Mouse (Mus musculus) spleen, postnatal 14 days (tissue): Measurements from ENCODE around the gene Fam181b.

Experiments used
- DNase-seq, 2 experiments: peaks; one replicate each; pipeline ENCODE4 v3.0.0; 2021 to 2022; ENCODE audit warnings: low spot score in 2 of 2

The Fam181b gene

DNA sequence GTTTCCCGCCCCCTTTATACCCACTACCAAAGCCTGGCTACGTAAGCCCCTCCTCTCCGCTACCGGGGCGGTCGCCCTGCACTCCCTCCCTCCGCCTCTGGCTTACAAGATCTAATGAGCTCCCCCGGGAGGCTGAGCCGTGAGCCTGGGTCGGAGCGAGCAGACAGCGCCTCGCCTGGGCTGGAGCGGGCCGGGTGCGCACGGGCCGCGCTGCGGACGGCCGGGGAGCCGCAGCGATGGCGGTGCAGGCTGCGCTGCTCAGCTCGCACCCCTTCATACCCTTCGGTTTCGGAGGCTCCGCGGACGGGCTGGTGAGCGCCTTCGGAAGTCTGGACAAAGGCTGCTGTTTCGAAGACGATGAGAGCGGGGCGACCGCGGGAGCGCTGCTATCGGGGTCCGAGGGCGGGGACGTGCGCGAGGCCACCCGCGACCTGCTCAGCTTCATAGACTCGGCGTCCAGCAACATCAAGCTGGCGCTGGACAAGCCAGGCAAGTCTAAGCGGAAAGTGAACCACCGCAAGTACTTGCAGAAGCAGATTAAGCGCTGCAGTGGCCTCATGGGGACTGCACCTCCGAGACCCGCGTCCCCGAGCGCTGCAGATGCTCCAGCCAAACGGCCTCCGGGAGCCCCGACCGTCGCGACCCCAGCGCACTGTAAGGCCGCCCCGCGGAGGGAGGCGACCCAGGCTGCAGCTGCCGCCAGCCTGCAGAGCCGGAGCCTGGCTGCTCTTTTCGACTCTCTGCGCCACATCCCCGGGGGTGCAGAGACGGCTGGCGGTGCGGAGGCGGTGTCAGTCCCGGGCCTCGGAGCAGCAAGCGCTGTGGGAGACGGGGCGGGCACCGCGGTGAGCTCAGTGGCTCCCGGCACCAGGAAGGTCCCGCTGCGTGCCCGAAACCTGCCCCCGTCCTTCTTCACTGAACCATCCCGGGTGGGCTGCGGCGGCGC is at the start of gene Fam181b:
TSS of gene Fam181b (plus strand) at position 81 of the 946 bp plus-strand sequence.
- DNase-seq: no peak

DNA sequence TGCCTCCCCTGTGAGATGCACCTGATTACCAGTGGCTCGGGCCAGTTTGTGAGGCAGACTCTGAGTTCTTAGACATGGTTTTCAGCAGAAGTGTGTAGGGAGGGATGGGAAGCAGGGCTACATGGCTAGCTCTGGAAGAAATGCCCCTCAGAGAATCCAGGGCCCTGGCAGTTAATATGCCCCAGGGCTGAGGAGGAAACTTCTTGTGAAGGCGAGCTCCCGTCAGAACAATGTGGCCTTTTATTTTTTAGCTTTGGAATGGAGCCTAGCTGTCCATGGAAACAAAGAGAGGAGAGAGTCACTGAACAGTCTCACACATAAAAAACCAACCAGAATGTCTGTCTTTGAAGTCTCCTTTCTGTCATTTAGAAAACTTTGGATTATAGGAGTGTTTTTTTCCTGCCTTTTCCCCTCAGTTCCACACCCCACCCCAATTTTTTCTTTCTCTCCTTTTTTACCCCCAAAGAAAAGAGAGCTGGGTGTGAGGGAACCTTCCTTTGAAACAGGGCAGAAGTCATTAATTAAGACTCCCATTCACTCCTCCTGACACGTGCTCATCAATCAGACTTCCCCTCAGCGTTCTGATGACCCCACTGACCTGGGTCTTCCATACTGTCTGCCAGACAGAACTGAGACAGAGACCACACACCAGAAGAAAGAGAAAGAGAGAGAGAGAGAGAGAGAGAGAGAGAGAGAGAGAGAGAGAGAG is 41.7 kb upstream of the Fam181b start:
- DNase-seq: no peak

DNA sequence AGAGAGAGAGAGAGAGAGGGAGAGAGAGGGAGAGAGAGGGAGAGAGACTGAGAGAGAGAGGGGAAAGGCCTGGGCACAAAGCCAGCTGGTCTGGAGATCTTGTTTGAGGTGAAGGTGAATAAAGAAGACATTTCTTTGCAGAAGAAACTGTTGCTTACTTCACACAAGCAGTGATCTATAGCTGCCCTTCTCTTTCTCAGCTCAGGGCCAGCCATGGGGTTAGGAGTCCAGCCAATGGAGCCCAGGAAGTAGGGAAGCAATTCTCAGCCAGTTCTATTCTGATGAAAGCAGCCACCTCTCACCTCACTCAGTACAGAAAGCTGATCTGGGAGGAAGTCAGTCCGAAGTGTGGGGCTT is 41.2 kb upstream of the Fam181b start:
- DNase-seq: no peak

DNA sequence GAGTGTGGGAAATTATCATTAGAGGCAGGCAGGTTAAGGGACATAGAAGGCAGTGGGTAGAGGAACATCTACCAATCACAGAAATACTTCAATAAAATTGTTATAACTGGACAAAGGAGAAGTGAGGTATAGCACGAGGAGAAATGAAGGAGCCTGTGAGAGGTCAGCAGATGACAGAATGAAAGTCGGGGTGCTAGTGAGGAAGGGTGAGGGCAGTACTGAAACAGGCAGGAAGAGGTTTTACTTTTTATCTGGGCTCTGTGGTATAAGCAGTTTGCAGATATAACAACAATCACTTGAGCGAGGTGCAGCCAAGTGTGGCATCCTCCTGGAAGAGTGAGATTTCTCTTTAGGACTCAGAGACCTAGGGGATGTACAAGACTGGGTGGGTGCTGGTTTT is 40.1 kb upstream of the Fam181b start:
- DNase-seq: no peak

DNA sequence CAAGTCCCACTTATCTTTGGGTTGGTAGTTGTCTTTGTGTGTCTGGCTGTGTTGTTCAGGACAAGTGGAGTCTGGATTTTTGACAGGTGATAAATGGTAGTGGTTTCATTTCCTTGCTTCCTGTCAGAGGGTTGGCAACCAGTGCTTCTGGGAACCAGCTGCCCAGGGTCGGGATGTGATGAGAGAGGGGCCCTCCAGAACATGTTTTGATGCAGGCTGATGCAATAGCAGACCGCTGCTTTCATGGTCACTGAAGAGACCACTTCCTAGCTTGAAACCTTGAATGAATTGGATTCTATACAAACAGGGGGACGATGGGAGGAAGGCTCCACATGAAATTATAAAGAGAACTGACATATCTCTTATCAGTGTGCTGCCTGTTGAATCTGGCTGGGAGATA is 35.3 kb upstream of the Fam181b start:
- DNase-seq: no peak

DNA sequence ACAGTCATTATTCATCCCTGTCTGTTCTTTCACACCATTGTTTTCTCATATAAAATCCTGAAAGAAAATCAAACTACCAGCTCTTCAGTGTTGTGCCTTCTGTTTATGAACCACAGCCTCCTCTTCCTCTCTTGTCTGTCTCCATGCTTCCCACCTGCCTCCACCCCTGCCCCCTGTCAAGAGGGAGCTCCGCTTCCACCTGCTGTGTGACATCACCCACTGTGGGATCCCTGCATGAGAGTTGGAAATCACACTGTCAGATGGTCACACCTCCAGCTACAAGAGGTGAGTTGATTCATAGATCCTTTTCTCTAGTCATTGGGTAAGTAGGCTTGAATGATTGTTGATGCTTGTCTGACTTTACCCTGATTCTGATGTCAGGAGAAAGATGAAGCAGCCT is 34.9 kb upstream of the Fam181b start:
- no peak for DNase-seq

DNA sequence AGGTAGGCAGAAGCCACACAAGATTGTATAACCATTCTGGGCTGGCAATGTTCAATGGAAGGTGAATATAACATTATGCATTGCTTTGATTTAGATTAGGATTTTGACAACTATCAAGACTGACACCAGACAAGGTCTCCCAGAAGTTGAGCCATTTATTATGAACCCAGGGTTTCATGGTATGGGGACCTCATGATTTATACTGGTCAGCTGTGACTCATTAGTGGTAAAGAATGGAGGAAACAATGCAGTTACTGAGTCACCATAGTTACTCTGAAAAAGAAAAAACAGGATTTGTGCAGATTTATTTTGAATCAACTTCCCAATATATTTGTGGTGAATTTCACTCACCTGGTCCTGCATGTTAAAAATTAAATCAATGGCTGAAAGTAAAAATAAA is 18.8 kb upstream of the Fam181b start:
- DNase-seq: no peak

DNA sequence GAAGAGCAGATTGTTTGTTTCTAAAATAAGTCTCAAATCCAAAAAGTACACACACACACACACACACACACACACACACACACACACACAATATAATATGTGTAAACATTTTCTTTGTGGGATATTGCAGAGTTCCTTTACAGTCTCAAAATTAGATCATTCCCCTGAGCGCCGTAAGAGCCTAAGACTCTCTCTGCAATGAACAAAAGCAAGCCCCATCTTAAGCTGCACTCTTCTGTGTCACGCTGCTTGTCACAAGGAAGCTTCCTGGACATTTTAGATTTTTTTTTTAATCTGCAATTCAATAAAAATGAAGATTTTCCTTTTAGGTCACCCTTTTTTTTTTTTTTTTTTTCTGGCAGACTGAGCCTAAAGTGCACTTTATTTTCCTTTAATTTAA is 17.9 kb upstream of the Fam181b start:
- no peak for DNase-seq

DNA sequence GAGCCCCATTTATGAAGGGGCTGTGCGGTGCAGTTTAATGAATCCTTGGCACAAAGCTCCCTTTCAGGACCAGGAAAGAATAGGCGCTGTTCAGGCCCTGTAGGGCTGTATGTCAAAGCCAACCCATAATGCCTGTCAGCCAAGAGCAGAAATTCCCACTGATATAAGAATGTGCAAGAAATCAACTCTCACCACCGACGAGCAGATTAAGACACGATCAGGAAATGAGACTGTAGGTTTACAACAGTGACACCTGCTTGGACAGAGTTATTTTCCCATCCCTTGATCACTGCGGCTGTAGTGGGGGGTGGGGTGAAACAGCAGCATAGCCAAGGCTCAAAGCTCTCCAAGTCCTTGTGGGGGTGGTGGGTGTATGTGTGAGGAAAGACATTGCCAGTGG is 17.5 kb upstream of the Fam181b start:
- no peak for DNase-seq

DNA sequence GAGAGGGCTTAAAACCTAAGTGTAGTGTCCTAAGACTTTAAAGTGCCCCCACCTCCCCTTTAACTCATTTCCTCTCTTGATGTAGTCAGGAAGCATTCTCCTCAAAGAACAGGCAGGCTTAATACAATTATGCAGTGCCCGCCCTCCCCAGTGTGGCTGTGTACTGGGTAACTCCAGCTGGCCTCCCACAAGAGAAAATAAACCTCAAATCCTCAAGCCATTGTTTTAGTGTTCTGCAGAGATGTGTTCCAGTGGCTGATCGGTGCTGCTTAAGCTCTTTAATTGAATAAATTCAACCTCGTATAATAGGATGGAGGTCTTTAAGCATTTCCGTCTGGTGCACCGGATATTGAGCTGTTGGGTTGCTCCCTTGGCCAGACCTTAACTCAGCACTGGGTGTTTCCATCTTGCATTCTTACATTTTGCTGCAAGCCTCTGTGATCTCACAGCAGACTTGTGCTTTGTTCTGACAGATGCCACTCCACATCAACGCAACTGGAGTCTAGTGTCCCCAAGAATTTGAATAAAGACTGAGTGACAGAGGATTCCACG is 12.1 kb upstream of the Fam181b start:
- no peak for DNase-seq

DNA sequence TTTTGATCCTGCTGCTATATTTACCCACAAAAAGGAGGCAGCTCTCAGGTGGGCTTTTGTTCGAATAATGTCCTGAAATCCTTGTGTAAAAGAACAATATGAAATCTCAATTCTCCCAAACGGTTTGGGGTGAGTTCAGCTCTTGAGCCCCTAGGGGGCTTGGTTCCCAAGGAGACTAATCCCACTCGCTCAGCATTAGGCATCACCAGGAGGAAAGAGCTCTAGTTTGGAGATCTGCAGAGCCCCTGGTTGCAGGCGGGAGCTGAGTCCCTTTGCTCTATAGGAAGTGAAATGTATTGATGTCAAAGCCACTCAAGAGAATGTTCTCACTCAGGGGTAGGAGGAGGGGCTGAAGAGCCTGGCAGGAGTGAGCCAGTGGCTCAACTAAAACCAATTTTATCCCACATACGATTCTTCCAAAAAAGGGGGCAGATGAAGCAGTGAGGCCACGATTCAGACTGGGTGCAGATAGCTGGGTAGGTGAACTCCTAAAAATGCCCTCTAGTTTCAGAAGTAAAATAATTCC is 3.2 kb upstream of the Fam181b start:
- DNase-seq: no peak

DNA sequence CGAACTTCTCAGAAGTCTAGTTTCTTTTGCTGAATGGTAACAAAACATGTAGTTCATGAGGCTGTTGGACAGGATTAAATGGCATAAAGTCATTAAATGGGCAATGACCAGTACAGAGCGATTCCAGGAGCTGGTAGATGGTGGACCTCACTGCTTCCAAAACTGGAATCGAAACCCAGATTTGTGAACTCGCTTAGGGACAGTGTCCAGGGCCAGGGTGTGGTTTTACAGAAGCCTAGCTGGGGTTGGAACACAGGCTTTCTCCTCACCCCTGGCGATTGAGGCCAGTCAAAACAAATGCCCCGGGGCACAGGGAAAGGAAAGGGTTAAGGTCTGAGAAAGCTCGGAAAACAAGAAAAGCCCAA is 263 bp upstream of the Fam181b start:
- DNase-seq: no peak

DNA sequence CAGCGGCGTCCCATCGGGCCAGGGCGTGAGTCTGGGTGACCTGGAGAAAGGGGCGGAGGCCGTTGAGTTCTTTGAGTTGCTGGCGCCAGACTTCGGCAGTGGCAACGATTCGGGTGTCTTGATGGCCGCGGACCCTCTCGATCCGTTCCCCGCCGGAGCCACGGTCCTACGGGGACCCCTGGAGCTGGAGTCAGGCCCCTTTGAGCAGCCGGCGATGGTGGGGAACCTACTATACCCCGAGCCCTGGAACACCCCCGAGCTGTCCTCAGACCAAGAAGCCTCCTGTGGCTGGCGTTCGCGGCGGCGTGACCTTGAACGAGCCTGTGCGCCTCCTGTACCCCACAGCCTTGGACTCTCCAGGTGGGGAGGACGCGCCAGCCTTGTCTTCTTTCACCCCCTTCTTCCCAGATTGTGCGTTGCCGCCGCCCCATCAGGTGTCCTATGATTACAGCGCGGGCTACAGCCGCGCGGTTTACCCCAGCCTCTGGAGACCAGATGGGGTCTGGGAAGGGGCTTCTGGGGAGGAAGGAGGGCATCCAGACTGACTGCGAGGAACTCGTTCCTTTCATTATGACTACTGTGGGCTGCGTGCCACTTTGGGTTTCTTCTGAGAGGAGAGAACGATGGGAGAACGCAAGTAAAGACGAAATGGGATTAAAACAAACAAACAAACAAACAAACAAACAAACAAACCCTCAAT is 1.2 kb downstream of the Fam181b start:
- no peak for DNase-seq

DNA sequence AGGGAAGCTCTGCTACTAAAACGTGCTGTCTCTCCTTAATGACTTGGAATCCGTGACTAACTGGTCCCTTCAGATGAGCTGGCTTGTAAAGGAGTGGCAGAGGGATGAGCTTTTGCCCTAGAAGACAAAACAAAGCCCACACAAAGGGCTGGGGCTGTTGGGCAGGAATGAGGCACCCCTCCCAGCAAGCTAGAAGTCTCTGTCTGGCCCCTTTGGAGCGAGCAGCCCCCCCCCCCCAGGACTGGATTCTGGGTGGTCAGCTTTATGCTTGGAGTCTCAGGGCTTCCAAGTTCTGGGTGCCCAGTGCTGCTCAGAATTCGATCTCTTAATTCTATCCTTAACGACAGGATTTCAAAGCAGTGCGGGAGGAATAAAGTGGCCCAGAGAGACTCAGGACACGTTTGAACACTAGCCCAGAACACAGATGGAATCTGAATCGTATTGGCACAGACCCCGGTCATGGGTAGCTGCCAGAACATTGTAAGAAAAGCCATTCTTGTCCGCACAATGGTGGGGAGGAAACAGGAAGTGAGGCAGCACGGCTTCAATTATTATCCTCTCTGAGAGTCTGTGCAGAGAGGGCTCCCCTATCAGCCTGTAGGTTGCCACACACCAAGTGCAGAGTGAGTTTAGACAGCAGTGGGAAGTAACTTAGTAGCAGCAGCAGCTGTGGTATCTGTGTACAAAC is 13.8 kb downstream of the Fam181b start:
- DNase-seq: no peak

DNA sequence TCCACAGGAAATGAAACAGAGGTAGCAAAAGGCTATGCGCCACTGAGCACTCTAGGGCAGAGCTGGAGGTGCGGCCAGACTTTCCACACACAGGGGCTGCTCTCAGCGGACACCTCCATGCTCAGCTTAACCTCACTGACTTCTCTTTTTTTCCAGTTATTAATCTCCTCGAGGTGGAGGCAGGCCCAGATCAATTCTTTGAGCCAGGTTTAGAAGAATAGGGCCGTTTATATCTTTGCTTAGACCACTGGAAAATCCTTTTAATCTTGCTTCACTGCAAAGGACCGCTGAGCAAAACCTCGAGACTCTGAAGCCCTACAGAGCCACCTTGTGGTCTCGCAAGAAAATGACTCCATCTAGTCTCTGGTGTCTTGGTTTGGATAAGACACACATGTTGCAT is 15.8 kb downstream of the Fam181b start:
- no peak for DNase-seq

DNA sequence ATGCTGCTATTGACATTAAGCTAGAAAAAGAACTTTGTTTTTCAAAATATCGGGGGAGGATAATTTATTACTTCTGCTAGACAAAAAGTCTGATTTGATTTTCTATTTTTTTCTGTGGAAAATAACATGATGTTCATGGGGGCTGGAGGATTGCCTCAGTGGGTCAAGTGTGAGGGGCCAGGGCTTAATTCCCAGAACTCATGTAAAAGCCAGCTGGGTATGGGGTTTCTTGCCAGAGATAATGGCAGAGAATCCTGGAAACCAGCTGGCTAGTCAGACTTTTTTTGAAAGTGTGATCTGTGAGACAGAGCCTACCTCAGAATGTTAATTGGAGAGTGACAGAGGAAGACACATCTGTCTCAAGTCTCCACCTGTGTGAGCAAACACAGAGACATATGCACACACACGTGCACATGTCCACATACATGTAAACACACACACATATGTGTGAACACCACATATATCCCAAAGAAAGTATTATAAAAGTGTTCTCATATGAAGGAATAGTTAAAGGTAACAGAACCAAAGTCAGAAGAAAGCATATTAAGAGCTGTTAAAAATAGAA is 25.2 kb downstream of the Fam181b start:
- DNase-seq: no peak

DNA sequence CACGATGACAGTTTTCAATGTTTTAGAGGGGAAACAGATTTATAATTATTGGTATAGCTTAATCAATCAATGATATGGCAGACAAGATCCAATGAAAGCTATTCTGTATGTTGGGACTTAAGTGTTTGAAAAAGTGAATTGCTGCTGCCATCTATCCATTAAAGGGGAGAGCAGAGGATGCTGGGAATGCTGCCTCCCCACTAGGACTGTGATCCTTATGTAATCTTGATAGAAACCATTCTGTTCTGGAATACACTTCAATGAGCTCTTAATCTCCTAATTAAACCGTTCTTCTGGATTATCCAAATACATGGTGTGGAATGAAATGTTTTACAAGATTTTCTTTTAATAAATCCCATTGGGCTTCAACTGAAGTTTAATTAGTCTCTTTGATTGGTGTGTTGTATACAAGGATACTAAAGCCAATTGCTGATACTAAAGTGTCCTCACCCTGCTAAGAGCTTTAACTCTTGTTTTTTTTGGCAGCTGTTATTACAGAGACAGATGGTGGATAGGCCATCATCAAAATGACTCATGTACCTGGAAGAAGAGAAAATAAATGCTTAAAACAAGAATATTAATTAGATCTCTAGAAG is 30.8 kb downstream of the Fam181b start:
- DNase-seq: no peak

DNA sequence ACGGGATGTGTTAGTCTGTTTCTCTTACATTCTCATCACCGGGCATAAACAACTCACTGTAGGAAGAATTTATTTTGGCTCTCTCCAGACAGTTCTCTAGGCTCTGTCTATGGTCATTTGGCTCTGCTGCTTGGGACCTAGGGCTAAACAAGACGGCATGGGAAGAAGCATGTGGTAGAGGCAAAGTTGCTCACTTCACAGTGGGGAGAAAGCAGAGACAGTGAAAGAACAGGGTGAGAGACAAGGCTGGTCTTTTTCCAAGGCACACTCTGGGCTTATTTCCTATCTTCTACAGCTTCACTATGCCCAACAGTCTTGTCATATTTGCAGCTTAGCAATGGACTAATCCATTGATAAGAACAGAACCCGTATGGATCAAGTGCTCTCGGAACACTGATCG is 31.4 kb downstream of the Fam181b start:
- no peak for DNase-seq

DNA sequence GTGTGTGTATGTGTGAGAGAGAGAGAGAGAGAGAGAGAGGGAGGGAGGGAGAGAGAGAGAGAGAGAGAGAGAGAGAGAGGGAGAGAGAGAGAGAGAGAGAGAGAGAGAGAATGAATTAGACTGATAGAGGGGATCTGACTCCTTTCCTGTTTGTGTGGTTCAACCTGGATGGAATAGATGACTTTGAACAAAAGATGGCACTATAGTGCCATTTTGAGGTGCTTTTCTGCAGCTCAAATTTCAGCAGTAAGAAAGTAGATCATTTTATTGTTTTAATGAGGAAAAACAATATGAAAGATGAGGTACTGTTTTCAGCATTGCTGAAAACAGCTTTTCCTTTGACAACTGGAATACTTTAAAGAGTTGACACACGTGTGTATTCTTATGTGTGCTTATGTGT is 37.9 kb downstream of the Fam181b start:
- DNase-seq: no peak

DNA sequence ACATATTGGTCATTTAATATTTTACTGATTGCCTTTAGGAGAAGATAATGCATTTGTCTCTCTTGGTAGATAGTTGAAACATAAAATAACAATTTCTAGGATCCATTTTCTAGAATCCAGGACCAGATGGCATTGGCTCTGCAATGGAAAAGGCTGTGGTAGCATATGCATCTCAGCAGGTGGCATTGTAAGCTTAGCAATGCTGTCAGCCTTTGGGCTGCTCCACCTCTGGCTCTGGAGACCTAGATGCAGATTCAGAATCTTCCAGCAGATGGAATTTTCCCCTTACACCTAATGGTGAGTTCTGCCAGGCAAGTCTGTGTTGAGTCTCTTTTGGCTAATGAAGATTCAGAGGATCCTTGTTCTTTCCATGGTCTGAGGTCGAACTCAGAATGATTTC is 44.3 kb downstream of the Fam181b start:
- no peak for DNase-seq
